Mouse (Mus musculus): ENCODE measurements around the gene Tpst2.

GRCm38 (mm10) chr5:112277906-112278470 lies 1.5 kb downstream of the Tpst2 start:
- TF ChIP-seq CTCF (IDR thresholded peaks at IDR 0.05; ENCODE audit: borderline replicate concordance, insufficient read depth, low read length), result no peak
- no peak for TF ChIP-seq POLR2A (IDR thresholded peaks at IDR 0.05; ENCODE audit: low read depth, low read length)

All from embryonic fibroblast, embryonic 13.5 days (primary cell).